Mouse (Mus musculus): ENCODE measurements at regions not wholly inside any gene's neighbourhood (a gene's known extent, or its start where the extent isn't known, plus 50 kb on each side); places are given as distances from the start of the nearest gene placed in this dataset.

DNA sequence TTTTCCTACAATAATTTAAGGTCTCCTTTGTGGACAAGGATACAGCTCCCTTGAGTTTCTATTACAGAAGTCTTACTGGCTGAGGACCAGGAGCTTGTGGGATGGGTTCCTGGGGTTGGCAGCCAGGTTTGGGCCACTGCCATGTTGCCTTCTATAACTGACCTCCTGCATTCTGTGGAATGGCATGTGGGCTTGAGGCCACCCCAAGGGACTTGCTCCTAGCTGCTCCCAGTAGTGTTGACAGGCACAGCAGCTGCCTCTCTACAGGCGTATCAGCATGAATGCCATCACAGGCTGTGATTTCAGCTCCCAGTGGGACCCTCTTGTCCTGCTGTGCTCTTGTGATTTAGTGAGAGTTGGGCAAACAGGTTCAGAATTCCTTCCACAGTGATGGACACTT is 63.1 kb upstream of the Fhl2 start:
- TF ChIP-seq CTCF (IDR thresholded peaks at IDR 0.05; ENCODE audit: low read depth, low read length) (no peak), POLR2A (IDR thresholded peaks at IDR 0.05; ENCODE audit: borderline replicate concordance, low read depth, low read length) (no peak)
